Mouse (Mus musculus): ENCODE data around the gene Ankrd33.
A peak's percentile ranks its signal among the peaks of the same experiment; 100 is the strongest.
"Not testable (repeated sequence)": the region's sequence is repeated elsewhere in the genome, so short reads cannot be mapped to it uniquely, and the experiment has no call there.

Ankrd33 gene

GRCm38 (mm10) chr15:101086956-101087355 lies 28.6 kb upstream of the Ankrd33 start:
- DNase-seq: peak; percentile 59

- no peak for DNase-seq
Observed at GRCm38 (mm10) chr15:101088291-101088690, 27.3 kb upstream of the Ankrd33 start.

GRCm38 (mm10) chr15:101091551-101091950 lies 24.0 kb upstream of the Ankrd33 start:
- no peak for DNase-seq

- DNase-seq: no peak
Observed at GRCm38 (mm10) chr15:101092121-101092828, 23.3 kb upstream of the Ankrd33 start.

GRCm38 (mm10) chr15:101092829-101093648 lies 22.5 kb upstream of the Ankrd33 start:
- no peak for DNase-seq

GRCm38 (mm10) chr15:101093988-101094387 lies 21.6 kb upstream of the Ankrd33 start:
- no peak for DNase-seq

GRCm38 (mm10) chr15:101094979-101095378 lies 20.6 kb upstream of the Ankrd33 start:
- DNase-seq: no peak

- DNase-seq: no peak
Observed at GRCm38 (mm10) chr15:101095392-101095791, 20.2 kb upstream of the Ankrd33 start.

GRCm38 (mm10) chr15:101097985-101098651 lies 17.4 kb upstream of the Ankrd33 start:
- DNase-seq: no peak

GRCm38 (mm10) chr15:101100996-101101395 lies 14.6 kb upstream of the Ankrd33 start:
- no peak for DNase-seq

GRCm38 (mm10) chr15:101103605-101104304 lies 11.8 kb upstream of the Ankrd33 start:
- DNase-seq: no peak

GRCm38 (mm10) chr15:101105496-101105994 lies 10.0 kb upstream of the Ankrd33 start:
- DNase-seq: peak; percentile 91

GRCm38 (mm10) chr15:101106011-101106410 lies 9.5 kb upstream of the Ankrd33 start:
- no peak for DNase-seq

GRCm38 (mm10) chr15:101107906-101108671 lies 7.5 kb upstream of the Ankrd33 start:
- DNase-seq: no peak

GRCm38 (mm10) chr15:101113176-101113575 lies 2.4 kb upstream of the Ankrd33 start:
- DNase-seq: peak; percentile 67

- not testable (repeated sequence) for DNase-seq
Observed at GRCm38 (mm10) chr15:101113778-101114177, 1.8 kb upstream of the Ankrd33 start.

GRCm38 (mm10) chr15:101118399-101119125 lies 3.0 kb downstream of the Ankrd33 start:
- DNase-seq: peak; percentile 51

- DNase-seq: no peak
Observed at GRCm38 (mm10) chr15:101121411-101122289, 6.1 kb downstream of the Ankrd33 start.

- DNase-seq: no peak
Observed at GRCm38 (mm10) chr15:101122290-101122589, 6.7 kb downstream of the Ankrd33 start.

- DNase-seq: peak; percentile 67
Observed at GRCm38 (mm10) chr15:101123202-101123601, 7.6 kb downstream of the Ankrd33 start.

Data from lung, postnatal 14 days (tissue).